Mouse (Mus musculus): ENCODE results near the gene Smad3. TPM values are rescaled to one million over a fixed set of nuclear protein-coding genes. Genes with fewer than 3 reads are reported as not detected.

The Smad3 gene
- total and polyA plus RNA-seq, 3 experiments = 0.81 to 1.5 (median 1.2) TPM

DNA sequence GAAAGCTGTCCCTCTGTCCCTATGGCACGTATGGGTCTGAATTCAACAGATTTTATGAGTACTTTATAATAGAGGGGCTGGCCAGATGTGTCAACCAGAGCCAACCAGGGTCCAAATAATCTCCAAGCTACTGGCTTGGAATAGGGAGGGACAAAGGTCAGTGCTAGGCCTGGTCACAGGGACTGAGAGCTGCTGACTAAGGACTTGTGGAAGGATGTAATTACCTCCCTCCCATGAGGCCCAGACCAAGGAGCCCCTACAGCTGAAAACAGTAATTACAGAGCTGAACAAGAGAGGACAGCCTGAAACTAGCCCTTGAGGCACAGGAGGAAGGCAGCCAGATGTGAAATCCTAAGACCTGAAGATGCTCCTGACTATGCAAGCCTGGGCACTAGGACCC lies 89.2 kb downstream of the Smad3 start:
- H3K27me3 ChIP-seq (replicated peaks) = no peaks in the 10 kb centered on the region
- no peak for TF ChIP-seq POLR2A (IDR thresholded peaks at IDR 0.05; ENCODE audit: low read depth, low read length)
- TF ChIP-seq ZNF384 (IDR thresholded peaks at IDR 0.05; ENCODE audit: low read depth, low read length) = no peak
- TF ChIP-seq POLR2AphosphoS2 (IDR thresholded peaks at IDR 0.05; ENCODE audit: low read depth, low read length) = no peak
- no peak for TF ChIP-seq MAX (IDR thresholded peaks at IDR 0.05; ENCODE audit: low read length)
- no peak for TF ChIP-seq USF2 (conservative IDR thresholded peaks at IDR 0.05; ENCODE audit: low read depth, low read length)
- no peak for TF ChIP-seq KAT2A (IDR thresholded peaks at IDR 0.05; ENCODE audit: insufficient replicate concordance, low read length)
- no peak for TF ChIP-seq MYC (IDR thresholded peaks at IDR 0.05; ENCODE audit: low read depth, low read length)
- TF ChIP-seq RCOR1 (conservative IDR thresholded peaks at IDR 0.05; ENCODE audit: low read depth, low read length) = no peak
- TF ChIP-seq PAX5 (IDR thresholded peaks at IDR 0.05; ENCODE audit: low read length) = no peak
- no peak for TF ChIP-seq CHD2 (IDR thresholded peaks at IDR 0.05; ENCODE audit: low read length)
- TF ChIP-seq MEF2A (IDR thresholded peaks at IDR 0.05; ENCODE audit: borderline replicate concordance, low read depth, low read length) = no peak
- no peak for TF ChIP-seq USF1 (IDR thresholded peaks at IDR 0.05; ENCODE audit: low read depth, low read length)
- TF ChIP-seq TCF12 (IDR thresholded peaks at IDR 0.05; ENCODE audit: low read depth, low read length) = no peak
- TF ChIP-seq CHD1 (IDR thresholded peaks at IDR 0.05; ENCODE audit: low read depth, low read length) = no peak
- no peak for TF ChIP-seq NRF1 (IDR thresholded peaks at IDR 0.05; ENCODE audit: low read depth, low read length)
- no peak for TF ChIP-seq MXI1 (IDR thresholded peaks at IDR 0.05; ENCODE audit: low read depth, low read length)
- TF ChIP-seq CTCF (conservative IDR thresholded peaks at IDR 0.05 in 1 of 2, IDR thresholded peaks at IDR 0.05 in 1 of 2; ENCODE audit: low read depth in 2 of 2, low read length in 2 of 2) = no peak
- no peak for TF ChIP-seq MAZ (IDR thresholded peaks at IDR 0.05; ENCODE audit: low read depth, low read length)
- dilution Hi-C loops (cut with MboI; ENCODE audit: extremely low pct_ligation_motif_present, extremely low pct_unique_long_range_greater_than_20kb, low sequenced_read_pairs) = no loop called here
- DNase-seq (ENCODE audit: extremely low read depth) = no peak
- no peak overlapping the region for H3K9ac ChIP-seq (ENCODE audit: insufficient read depth, low read depth)
- in situ Hi-C loops (cut with MboI; ENCODE audit: low pct_ligation_motif_present, low pct_unique_long_range_greater_than_20kb, low sequenced_read_pairs) = no loop called here
- peaks cover 0 to 5% of the 10 kb centered on the region in 2 experiments; a peak in 2 of 4 replicates for H3K4me1 ChIP-seq (ENCODE audit: control insufficient read depth in 1 of 2, insufficient read depth in 2 of 2)
- no peaks in the 10 kb centered on the region for H3K79me2 ChIP-seq (replicated peaks; ENCODE audit: control insufficient read depth, extremely low read depth, insufficient read depth, poor library complexity, severe bottlenecking)
- H3K4me2 ChIP-seq (ENCODE audit: insufficient read depth, low read depth, poor library complexity, severe bottlenecking) = no peak overlapping the region
- no peak overlapping the region for H3K4me3 ChIP-seq (replicated peaks in 1 of 3; ENCODE audit: low read depth in 2 of 3, low read length in 2 of 3, poor library complexity in 1 of 3)
- H3K27ac ChIP-seq (ENCODE audit: insufficient read depth, low read depth) = no peak overlapping the region
- no peaks in the 10 kb centered on the region for H3K36me3 ChIP-seq (replicated peaks in 1 of 2; ENCODE audit: control insufficient read depth in 1 of 2, insufficient read depth in 1 of 2, low read length in 1 of 2)
- peaks cover 5% of the 10 kb centered on the region for H3K9me3 ChIP-seq (replicated peaks; ENCODE audit: low read length)

DNA sequence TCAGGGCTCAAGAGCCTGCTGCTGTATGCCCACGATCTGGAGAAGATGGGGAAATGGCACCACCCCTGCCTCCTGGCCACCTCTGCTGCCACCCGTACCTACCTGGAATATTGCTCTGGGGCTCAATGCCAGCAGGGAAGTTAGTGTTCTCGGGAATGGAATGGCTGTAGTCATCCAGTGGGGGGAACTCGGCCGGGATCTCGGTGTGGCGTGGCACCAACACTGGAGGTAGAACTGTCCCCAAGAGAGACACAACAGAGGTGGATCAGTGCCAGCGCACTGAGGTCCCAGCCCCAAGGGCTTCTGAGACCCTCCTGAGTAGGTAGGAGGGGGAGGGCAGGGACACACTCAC lies 90.4 kb downstream of the Smad3 start:
- no peaks in the 10 kb centered on the region for H3K79me2 ChIP-seq (replicated peaks; ENCODE audit: control insufficient read depth, extremely low read depth, insufficient read depth, poor library complexity, severe bottlenecking)
- H3K4me3 ChIP-seq (replicated peaks in 1 of 3; ENCODE audit: low read depth in 2 of 3, low read length in 2 of 3, poor library complexity in 1 of 3) = no peak overlapping the region
- DNase-seq (ENCODE audit: extremely low read depth) = no peak
- no peak overlapping the region for H3K27ac ChIP-seq (ENCODE audit: insufficient read depth, low read depth)
- in situ Hi-C loops (cut with MboI; ENCODE audit: low pct_ligation_motif_present, low pct_unique_long_range_greater_than_20kb, low sequenced_read_pairs) (no loop called here), dilution Hi-C loops (cut with MboI; ENCODE audit: extremely low pct_ligation_motif_present, extremely low pct_unique_long_range_greater_than_20kb, low sequenced_read_pairs) (no loop called here)
- H3K4me2 ChIP-seq (ENCODE audit: insufficient read depth, low read depth, poor library complexity, severe bottlenecking) = no peak overlapping the region
- peaks cover 5% of the 10 kb centered on the region for H3K9me3 ChIP-seq (replicated peaks; ENCODE audit: low read length)
- H3K4me1 ChIP-seq (ENCODE audit: control insufficient read depth in 1 of 2, insufficient read depth in 2 of 2) = peaks cover 0 to 11% of the 10 kb centered on the region in 2 experiments; a peak in 2 of 4 replicates
- no peak overlapping the region for H3K9ac ChIP-seq (ENCODE audit: insufficient read depth, low read depth)
- TF ChIP-seq RAD21 (IDR thresholded peaks at IDR 0.05; ENCODE audit: low read depth, low read length) (no peak), MEF2A (IDR thresholded peaks at IDR 0.05; ENCODE audit: borderline replicate concordance, low read depth, low read length) (no peak), USF1 (IDR thresholded peaks at IDR 0.05; ENCODE audit: low read depth, low read length) (no peak), UBTF (IDR thresholded peaks at IDR 0.05; ENCODE audit: low read depth, low read length) (no peak), ZKSCAN1 (IDR thresholded peaks at IDR 0.05; ENCODE audit: borderline replicate concordance, low read depth, low read length) (no peak), GABPA (IDR thresholded peaks at IDR 0.05; ENCODE audit: insufficient replicate concordance, low read depth, low read length) (no peak), CHD2 (IDR thresholded peaks at IDR 0.05; ENCODE audit: low read length) (no peak), MAZ (IDR thresholded peaks at IDR 0.05; ENCODE audit: low read depth, low read length) (no peak), TBP (conservative IDR thresholded peaks at IDR 0.05; ENCODE audit: low read depth, low read length) (no peak), CHD1 (IDR thresholded peaks at IDR 0.05; ENCODE audit: low read depth, low read length) (no peak), NELFE (IDR thresholded peaks at IDR 0.05; ENCODE audit: low read depth, low read length) (no peak), ETS1 (conservative IDR thresholded peaks at IDR 0.05; ENCODE audit: low read depth, low read length) (no peak), MAX (IDR thresholded peaks at IDR 0.05; ENCODE audit: low read length) (no peak), MXI1 (IDR thresholded peaks at IDR 0.05; ENCODE audit: low read depth, low read length) (no peak), CTCF (conservative IDR thresholded peaks at IDR 0.05 in 1 of 2, IDR thresholded peaks at IDR 0.05 in 1 of 2; ENCODE audit: low read depth in 2 of 2, low read length in 2 of 2) (no peak), BHLHE40 (IDR thresholded peaks at IDR 0.05; ENCODE audit: low read depth, low read length) (no peak), POLR2AphosphoS2 (IDR thresholded peaks at IDR 0.05; ENCODE audit: low read depth, low read length) (no peak), ZC3H11A (IDR thresholded peaks at IDR 0.05; ENCODE audit: low read depth, low read length) (no peak), USF2 (conservative IDR thresholded peaks at IDR 0.05; ENCODE audit: low read depth, low read length) (no peak), E2F4 (IDR thresholded peaks at IDR 0.05; ENCODE audit: insufficient replicate concordance, low read depth, low read length) (no peak)
- H3K27me3 ChIP-seq (replicated peaks) = no peaks in the 10 kb centered on the region
- H3K36me3 ChIP-seq (replicated peaks in 1 of 2; ENCODE audit: control insufficient read depth in 1 of 2, insufficient read depth in 1 of 2, low read length in 1 of 2) = no peaks in the 10 kb centered on the region

All from CH12.LX (cell line).